ENCODE assay signal across 9 mouse cellular contexts in genomic region chr15:27823581-27823980, GRCm38 (mm10).
DNase-seq lines count a peak whose midpoint lies in the region; ATAC-seq and TF ChIP-seq lines count a peak whose summit lies in the region.
"Had no signal": no experiment of that assay in that cellular context is flagged by ENCODE, and none has a peak within 500 bp of the region (broad histone marks: within the 10 kb centered on the region; RNA-seq: fewer than 3 reads in every experiment).

No protein-coding gene starts in this region.

- intact Hi-C loops in left cerebral cortex, postnatal 36 days (cut with DNase I) = loop anchor here (5.0 kb wide), 1 partner anchor 166 kb away; no protein-coding TSS in a partner anchor

- 84% methylated on average over 4 of the region's 4 CpGs for WGBS in heart, postnatal 0 days
- 85% methylated on average over 4 of the region's 4 CpGs for WGBS in heart, embryonic 11.5 days (ENCODE audit: insufficient replicate concordance)
- 94% methylated on average over 4 of the region's 4 CpGs for WGBS in embryonic facial prominence, embryonic 10.5 days

- no peak overlapping the region for H3K27ac ChIP-seq in heart, postnatal 0 days (ENCODE audit: low read depth)
- H3K27ac ChIP-seq in heart, embryonic 11.5 days (ENCODE audit: low read depth, low read length) = no peak overlapping the region
- no peak overlapping the region for H3K27ac ChIP-seq in embryonic facial prominence, embryonic 10.5 days (replicated peaks)

- no peak overlapping the region for H3K4me3 ChIP-seq in heart, postnatal 0 days (ENCODE audit: low read depth, low read length)
- H3K4me3 ChIP-seq in heart, embryonic 11.5 days (ENCODE audit: low read depth, low read length) = no peak overlapping the region
- H3K4me3 ChIP-seq in embryonic facial prominence, embryonic 10.5 days = no peak overlapping the region
- H3K4me3 ChIP-seq: myocyte had no signal

- H3K4me1 ChIP-seq in heart, postnatal 0 days (ENCODE audit: control insufficient read depth, insufficient read depth) = no peaks in the 10 kb centered on the region
- no peaks in the 10 kb centered on the region for H3K4me1 ChIP-seq in heart, embryonic 11.5 days (ENCODE audit: control insufficient read depth, insufficient read depth, low read length)
- peaks cover 3% of the 10 kb centered on the region for H3K4me1 ChIP-seq in embryonic facial prominence, embryonic 10.5 days

- no peaks in the 10 kb centered on the region for H3K27me3 ChIP-seq in heart, postnatal 0 days (ENCODE audit: control insufficient read depth, insufficient read depth, low read length)
- H3K27me3 ChIP-seq in heart, embryonic 11.5 days (ENCODE audit: control insufficient read depth, insufficient read depth, low read length) = no peaks in the 10 kb centered on the region
- no peaks in the 10 kb centered on the region for H3K27me3 ChIP-seq in embryonic facial prominence, embryonic 10.5 days (replicated peaks; ENCODE audit: low read depth, poor library complexity, severe bottlenecking)

- TF ChIP-seq CTCF in heart, postnatal 0 days (IDR thresholded peaks at IDR 0.05; ENCODE audit: low read depth) = peak; percentile 71

- no peak overlapping the region for H3K9ac ChIP-seq in heart, postnatal 0 days (replicated peaks; ENCODE audit: low read depth, low read length)
- H3K9ac ChIP-seq in heart, embryonic 11.5 days (ENCODE audit: low read depth, low read length) = no peak overlapping the region

- peaks cover 84% of the 10 kb centered on the region for H3K36me3 ChIP-seq in heart, postnatal 0 days (replicated peaks; ENCODE audit: control insufficient read depth, insufficient read depth, low read length)
- peaks cover 27% of the 10 kb centered on the region for H3K36me3 ChIP-seq in heart, embryonic 11.5 days (ENCODE audit: control insufficient read depth, insufficient read depth, low read length)
- peaks cover 99% of the 10 kb centered on the region for H3K36me3 ChIP-seq in embryonic facial prominence, embryonic 10.5 days (replicated peaks)

- H3K4me2 ChIP-seq in heart, postnatal 0 days (ENCODE audit: low read depth, low read length) = no peak overlapping the region
- no peak overlapping the region for H3K4me2 ChIP-seq in heart, embryonic 11.5 days

- no peak for DNase-seq in heart, postnatal 0 days (ENCODE audit: low spot score)
- peak; percentile 29 for DNase-seq in right cerebral cortex, postnatal 4 days
- DNase-seq in right cerebral cortex, postnatal 36 days (ENCODE audit: low spot score in 2 of 2) = no peak
- peak; percentile 40 for DNase-seq in embryonic facial prominence, embryonic 10.5 days (ENCODE audit: low spot score)
- DNase-seq in lung, postnatal 36 days = peak; percentile 62
- no peak for DNase-seq in left cerebral cortex, postnatal 36 days (ENCODE audit: low spot score in 2 of 2)

- no peaks in the 10 kb centered on the region for H3K9me3 ChIP-seq in heart, postnatal 0 days (replicated peaks; ENCODE audit: control insufficient read depth, low read length)
- H3K9me3 ChIP-seq in heart, embryonic 11.5 days (replicated peaks; ENCODE audit: control insufficient read depth, low read length) = no peaks in the 10 kb centered on the region
- no peaks in the 10 kb centered on the region for H3K9me3 ChIP-seq in embryonic facial prominence, embryonic 10.5 days

- ATAC-seq in heart, postnatal 0 days (ENCODE audit: insufficient read depth, low read depth) = no peak
- ATAC-seq in heart, embryonic 11.5 days (replicated peaks; ENCODE audit: insufficient number of reproducible peaks, low FRiP score, low TSS enrichment) = no peak
- no peak for ATAC-seq in monocyte, adult 5-6 weeks (replicated peaks; ENCODE audit: insufficient number of reproducible peaks, low FRiP score, low TSS enrichment, poor library complexity, severe bottlenecking)

- no peak for TF ChIP-seq EP300 in heart, postnatal 0 days (IDR thresholded peaks at IDR 0.05; ENCODE audit: low read depth)

Comparison
In these comparisons a context has a peak if more than half of its experiments do, and no peak if none do; other contexts are left out.
1. DNase-seq: peak in right cerebral cortex, postnatal 4 days (single experiment), embryonic facial prominence, embryonic 10.5 days (single experiment) and lung, postnatal 36 days (single experiment); none in heart, postnatal 0 days (single experiment), right cerebral cortex, postnatal 36 days (0 of 2) and left cerebral cortex, postnatal 36 days (0 of 2).